Mouse (Mus musculus): ENCODE results near the gene Fto. TPM values are rescaled to one million over a fixed set of nuclear protein-coding genes. Genes with fewer than 3 reads are reported as not detected.

Fto gene
- polyA plus RNA-seq, 1 experiment from 2014 or later: 89.0 TPM

DNA sequence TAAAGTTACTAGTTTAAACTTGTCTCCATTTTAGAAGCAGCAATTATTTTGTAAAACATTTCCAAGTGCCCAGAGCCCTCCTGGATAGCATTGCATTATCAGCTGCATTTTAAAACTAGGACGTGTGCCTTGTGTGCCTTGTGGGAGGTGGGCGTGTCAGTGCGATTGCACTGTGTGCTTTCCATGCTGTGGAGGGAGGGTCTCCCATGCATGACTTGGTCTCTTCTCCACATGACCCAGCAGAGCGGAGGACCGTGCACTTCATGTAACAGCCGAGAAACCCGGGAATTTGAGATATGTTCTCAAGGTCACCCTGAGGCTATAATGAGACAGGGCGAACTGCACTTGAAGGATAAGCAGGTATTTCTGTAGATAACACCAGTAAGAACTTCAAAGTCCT lies 347.6 kb downstream of the Fto start:
- H3K36me3 ChIP-seq (ENCODE audit: insufficient read depth, low read length): no peaks in the 10 kb centered on the region
- ATAC-seq (ENCODE audit: low FRiP score, low TSS enrichment): peak; percentile 91
- 34% methylated on average over 8 of the region's 8 CpGs for WGBS

DNA sequence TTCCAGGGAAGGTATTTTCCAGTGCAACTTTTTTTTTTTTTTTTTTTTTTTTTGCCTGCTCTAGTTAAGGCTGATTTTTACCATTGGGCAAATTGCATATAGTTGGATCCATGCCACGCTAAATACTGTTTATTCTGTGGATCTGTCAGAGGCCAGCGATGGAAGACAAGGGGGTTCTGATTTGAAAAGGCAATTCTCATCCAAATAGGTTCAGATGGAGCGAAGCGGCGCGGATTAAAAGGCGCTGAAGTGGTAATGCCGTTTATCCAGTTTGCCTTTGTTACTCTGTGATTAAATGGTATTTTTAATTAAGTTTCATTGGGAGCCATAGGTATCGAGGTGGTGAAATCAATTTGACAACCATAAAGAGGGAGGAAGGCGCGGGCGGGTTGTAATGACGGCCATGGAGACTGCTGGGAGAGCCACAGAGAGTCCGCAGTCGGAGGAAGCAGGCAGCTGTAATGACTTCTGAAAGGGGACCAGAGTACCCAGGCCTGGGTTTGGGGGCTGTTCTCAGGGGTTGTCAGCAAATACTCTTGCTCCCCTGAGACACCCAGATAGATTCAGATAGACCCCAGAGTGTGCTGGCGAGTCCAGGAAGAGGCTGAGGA lies 356.2 kb downstream of the Fto start:
- H3K27me3 ChIP-seq (ENCODE audit: insufficient read depth, low read length): no peaks in the 10 kb centered on the region
- no peak overlapping the region for H3K27ac ChIP-seq (ENCODE audit: low read length)
- no peaks in the 10 kb centered on the region for H3K4me1 ChIP-seq (ENCODE audit: insufficient read depth, low read length)
- H3K9ac ChIP-seq (replicated peaks; ENCODE audit: low read length): no peak overlapping the region
- H3K4me2 ChIP-seq (replicated peaks; ENCODE audit: low read depth, low read length): no peak overlapping the region
- no peaks in the 10 kb centered on the region for H3K9me3 ChIP-seq (ENCODE audit: low read length)
- H3K36me3 ChIP-seq (ENCODE audit: insufficient read depth, low read length): peaks cover 3% of the 10 kb centered on the region; the same call in 1 of the 2 replicates
- H3K4me3 ChIP-seq (ENCODE audit: low read length): no peak overlapping the region
- 88% methylated on average over 16 of the region's 16 CpGs for WGBS
- ATAC-seq (ENCODE audit: low FRiP score, low TSS enrichment): no peak

More for the DNA sequence above, 347.6 kb downstream of the Fto start:
- Histone ChIP-seq H3K9ac (replicated peaks; ENCODE audit: low read length) (no peak overlapping the region), H3K27ac (ENCODE audit: low read length) (no peak overlapping the region), H3K4me1 (ENCODE audit: insufficient read depth, low read length) (peaks cover 19% of the 10 kb centered on the region), H3K9me3 (ENCODE audit: low read length) (no peaks in the 10 kb centered on the region), H3K4me2 (replicated peaks; ENCODE audit: low read depth, low read length) (no peak overlapping the region), H3K4me3 (ENCODE audit: low read length) (no peak overlapping the region), H3K27me3 (ENCODE audit: insufficient read depth, low read length) (no peaks in the 10 kb centered on the region)

GRCm38 (mm10) chr8:91676928-91677327 lies 363.6 kb downstream of the Fto start:
- 97% methylated on average over 3 of the region's 3 CpGs for WGBS
- Histone ChIP-seq H3K27me3 (ENCODE audit: insufficient read depth, low read length) (peaks cover 12% of the 10 kb centered on the region; the same call in 1 of the 2 replicates), H3K4me3 (ENCODE audit: low read length) (no peak overlapping the region), H3K36me3 (ENCODE audit: insufficient read depth, low read length) (no peaks in the 10 kb centered on the region), H3K4me1 (ENCODE audit: insufficient read depth, low read length) (peaks cover 11% of the 10 kb centered on the region; the same call in 1 of the 2 replicates), H3K9ac (replicated peaks; ENCODE audit: low read length) (no peak overlapping the region), H3K27ac (ENCODE audit: low read length) (no peak overlapping the region), H3K4me2 (replicated peaks; ENCODE audit: low read depth, low read length) (no peak overlapping the region), H3K9me3 (ENCODE audit: low read length) (no peaks in the 10 kb centered on the region)
- no peak for ATAC-seq (ENCODE audit: low FRiP score, low TSS enrichment)

DNA sequence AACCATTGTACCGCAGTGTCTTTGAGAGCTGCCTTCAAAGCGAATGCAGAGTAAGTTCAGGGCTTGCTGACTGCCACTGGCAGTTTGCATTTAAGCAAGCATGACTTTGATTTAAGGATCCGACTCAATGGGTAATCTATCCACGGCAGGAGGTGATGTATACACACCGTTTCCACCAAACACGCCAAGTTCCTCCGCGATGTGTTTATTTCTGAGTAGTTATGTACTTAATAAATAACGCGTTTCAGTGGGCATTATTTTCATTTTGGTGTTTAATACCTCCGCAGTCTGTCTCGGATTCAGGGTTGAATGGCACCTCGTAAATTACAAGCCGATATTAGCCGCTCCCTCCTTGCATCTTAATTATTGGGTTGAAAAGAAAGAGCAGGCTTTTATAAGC lies 366.1 kb downstream of the Fto start:
- Histone ChIP-seq H3K4me2 (replicated peaks; ENCODE audit: low read depth, low read length) (no peak overlapping the region), H3K9ac (replicated peaks; ENCODE audit: low read length) (no peak overlapping the region), H3K4me1 (ENCODE audit: insufficient read depth, low read length) (peaks cover 11% of the 10 kb centered on the region; the same call in 1 of the 2 replicates), H3K36me3 (ENCODE audit: insufficient read depth, low read length) (no peaks in the 10 kb centered on the region), H3K4me3 (ENCODE audit: low read length) (no peak overlapping the region), H3K9me3 (ENCODE audit: low read length) (no peaks in the 10 kb centered on the region), H3K27me3 (ENCODE audit: insufficient read depth, low read length) (peaks cover 13% of the 10 kb centered on the region; the same call in 1 of the 2 replicates), H3K27ac (ENCODE audit: low read length) (no peak overlapping the region)
- no peak for ATAC-seq (ENCODE audit: low FRiP score, low TSS enrichment)
- 21% methylated on average over 15 of the region's 15 CpGs for WGBS

DNA sequence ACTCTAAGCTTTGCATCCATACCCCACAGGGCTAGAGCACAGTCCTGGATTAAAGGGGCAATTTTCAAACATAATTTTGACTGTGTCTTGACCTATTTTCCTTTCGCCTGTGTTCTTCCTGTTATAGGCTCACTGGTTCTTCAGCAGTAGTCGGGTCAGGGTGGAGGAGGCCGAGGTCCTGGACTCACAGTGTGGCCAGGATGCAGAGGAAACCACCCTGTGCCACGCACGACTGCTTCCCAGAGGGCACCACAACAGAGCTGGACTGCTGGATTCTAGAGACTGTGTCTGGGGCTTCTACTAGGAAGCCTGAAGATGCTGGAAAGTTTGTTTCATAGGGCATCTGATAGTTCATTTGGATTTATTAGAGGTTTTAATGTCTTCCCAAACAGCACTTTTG lies 366.8 kb downstream of the Fto start:
- no peak overlapping the region for H3K9ac ChIP-seq (replicated peaks; ENCODE audit: low read length)
- H3K27ac ChIP-seq (ENCODE audit: low read length): no peak overlapping the region
- H3K4me3 ChIP-seq (ENCODE audit: low read length): no peak overlapping the region
- peaks cover 14% of the 10 kb centered on the region; the same call in 1 of the 2 replicates for H3K27me3 ChIP-seq (ENCODE audit: insufficient read depth, low read length)
- H3K36me3 ChIP-seq (ENCODE audit: insufficient read depth, low read length): no peaks in the 10 kb centered on the region
- ATAC-seq (ENCODE audit: low FRiP score, low TSS enrichment): peak; percentile 75
- no peak overlapping the region for H3K4me2 ChIP-seq (replicated peaks; ENCODE audit: low read depth, low read length)
- 18% methylated on average over 5 of the region's 5 CpGs for WGBS
- H3K4me1 ChIP-seq (ENCODE audit: insufficient read depth, low read length): peaks cover 11% of the 10 kb centered on the region; the same call in 1 of the 2 replicates
- H3K9me3 ChIP-seq (ENCODE audit: low read length): no peaks in the 10 kb centered on the region

DNA sequence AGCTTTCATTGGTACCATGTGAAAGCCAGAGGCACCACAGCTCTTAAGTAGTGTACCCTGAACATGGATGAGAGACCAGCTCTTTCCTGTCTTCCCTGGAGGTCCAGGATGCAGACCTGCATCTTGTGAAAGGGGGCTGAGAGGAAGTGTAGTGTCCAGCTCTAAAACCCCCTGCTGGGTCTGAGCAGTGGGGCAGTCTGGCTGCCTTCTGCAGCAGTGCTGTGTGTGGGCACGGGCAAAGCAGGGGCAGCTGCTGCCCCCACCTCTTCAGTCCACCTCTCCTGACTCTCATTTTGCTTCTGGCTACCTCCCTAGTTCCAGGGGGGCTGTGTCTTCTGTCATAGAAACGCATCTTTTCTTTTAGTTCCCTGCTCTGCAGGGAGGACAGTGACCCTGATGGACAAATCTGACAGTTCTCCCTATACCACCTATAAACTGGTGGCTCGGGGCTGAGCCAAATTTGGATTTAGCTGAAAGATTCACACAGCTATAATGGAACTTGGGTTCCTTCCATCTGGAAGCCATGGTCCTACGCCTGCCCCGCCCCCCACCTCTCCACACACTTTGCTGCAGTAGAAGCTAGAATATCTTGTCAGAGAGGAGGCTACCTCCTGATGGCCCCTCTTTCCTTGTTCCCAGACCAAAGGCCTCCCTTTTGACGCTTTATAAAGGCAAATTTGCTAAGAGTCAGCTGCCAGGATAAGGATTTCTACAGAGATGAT lies 371.4 kb downstream of the Fto start:
- Histone ChIP-seq H3K27me3 (ENCODE audit: insufficient read depth, low read length) (peaks cover 17% of the 10 kb centered on the region; the same call in 1 of the 2 replicates), H3K4me3 (ENCODE audit: low read length) (no peak overlapping the region), H3K9me3 (ENCODE audit: low read length) (no peaks in the 10 kb centered on the region), H3K9ac (replicated peaks; ENCODE audit: low read length) (no peak overlapping the region), H3K4me2 (replicated peaks; ENCODE audit: low read depth, low read length) (no peak overlapping the region), H3K27ac (ENCODE audit: low read length) (no peak overlapping the region), H3K4me1 (ENCODE audit: insufficient read depth, low read length) (peaks cover 5% of the 10 kb centered on the region; the same call in 1 of the 2 replicates), H3K36me3 (ENCODE audit: insufficient read depth, low read length) (no peaks in the 10 kb centered on the region)
- ATAC-seq (ENCODE audit: low FRiP score, low TSS enrichment): no peak
- WGBS: 79% methylated on average over 6 of the region's 6 CpGs

DNA sequence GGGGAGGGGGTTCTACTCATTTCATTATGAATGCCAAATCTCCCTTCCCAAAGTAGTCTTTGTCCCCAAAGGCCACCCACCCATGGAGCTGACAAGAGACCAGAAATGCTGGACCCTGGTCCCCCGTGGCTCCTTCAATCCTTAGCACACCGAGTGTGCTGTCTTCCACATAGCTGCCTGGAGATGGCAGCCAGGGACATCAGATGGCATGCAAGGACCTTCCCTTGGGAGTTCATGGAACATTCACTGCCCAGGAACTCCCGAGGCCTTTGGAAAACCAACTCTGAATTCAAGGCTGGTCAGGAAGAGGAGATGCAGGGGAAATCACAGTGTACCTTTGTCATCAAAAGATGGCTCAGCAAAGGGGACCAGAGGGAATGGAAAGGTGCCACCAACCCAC lies 372.1 kb downstream of the Fto start:
- no peak overlapping the region for H3K4me2 ChIP-seq (replicated peaks; ENCODE audit: low read depth, low read length)
- H3K4me1 ChIP-seq (ENCODE audit: insufficient read depth, low read length): no peaks in the 10 kb centered on the region
- no peak for ATAC-seq (ENCODE audit: low FRiP score, low TSS enrichment)
- peaks cover 17% of the 10 kb centered on the region; the same call in 1 of the 2 replicates for H3K27me3 ChIP-seq (ENCODE audit: insufficient read depth, low read length)
- no peaks in the 10 kb centered on the region for H3K9me3 ChIP-seq (ENCODE audit: low read length)
- no peaks in the 10 kb centered on the region for H3K36me3 ChIP-seq (ENCODE audit: insufficient read depth, low read length)
- H3K27ac ChIP-seq (ENCODE audit: low read length): no peak overlapping the region
- WGBS: 52% methylated on average over 3 of the region's 3 CpGs
- no peak overlapping the region for H3K4me3 ChIP-seq (ENCODE audit: low read length)
- H3K9ac ChIP-seq (replicated peaks; ENCODE audit: low read length): no peak overlapping the region

- peaks cover 3% of the 10 kb centered on the region; the same call in 1 of the 2 replicates for H3K27me3 ChIP-seq (ENCODE audit: insufficient read depth, low read length)
- no peak overlapping the region for H3K9ac ChIP-seq (replicated peaks; ENCODE audit: low read length)
- peak overlapping the region; percentile 23 for H3K4me2 ChIP-seq (replicated peaks; ENCODE audit: low read depth, low read length)
- H3K4me1 ChIP-seq (ENCODE audit: insufficient read depth, low read length): peaks cover 10% of the 10 kb centered on the region; the same call in 1 of the 2 replicates
- WGBS: 13% methylated on average over 15 of the region's 15 CpGs
- no peaks in the 10 kb centered on the region for H3K9me3 ChIP-seq (ENCODE audit: low read length)
- H3K36me3 ChIP-seq (ENCODE audit: insufficient read depth, low read length): no peaks in the 10 kb centered on the region
- H3K4me3 ChIP-seq (ENCODE audit: low read length): no peak overlapping the region
- ATAC-seq (ENCODE audit: low FRiP score, low TSS enrichment): peak; percentile 65; the same call in 1 of the 2 replicates
- no peak overlapping the region for H3K27ac ChIP-seq (ENCODE audit: low read length)
Measured at GRCm38 (mm10) chr8:91692056-91692721, 378.9 kb downstream of the Fto start.

DNA sequence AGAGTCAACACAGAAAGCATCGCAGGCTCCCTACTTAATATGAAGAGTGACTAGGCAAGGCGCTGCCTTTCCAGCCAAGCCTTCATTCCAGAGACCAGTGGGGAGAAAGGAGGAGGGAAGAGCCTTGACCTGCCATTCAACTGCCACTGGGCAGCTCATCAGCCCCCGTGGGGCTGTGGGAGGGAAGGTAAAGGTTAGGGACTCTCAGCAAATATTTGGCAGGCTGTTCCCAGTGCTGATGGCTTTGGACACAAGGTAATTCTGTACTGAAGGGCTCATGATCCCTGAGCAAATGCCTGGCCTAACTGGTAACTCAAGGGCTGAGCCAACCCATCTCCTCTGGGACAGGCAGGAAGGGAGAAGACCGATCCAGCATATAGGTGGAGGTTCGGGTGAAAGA lies 393.2 kb downstream of the Fto start:
- Histone ChIP-seq H3K4me2 (replicated peaks; ENCODE audit: low read depth, low read length) (no peak overlapping the region), H3K9me3 (ENCODE audit: low read length) (0 out of 2 replicates have a peak, but pooled peaks cover 4% of the 10 kb centered on the region), H3K4me1 (ENCODE audit: insufficient read depth, low read length) (no peaks in the 10 kb centered on the region), H3K9ac (replicated peaks; ENCODE audit: low read length) (no peak overlapping the region), H3K4me3 (ENCODE audit: low read length) (no peak overlapping the region), H3K27me3 (ENCODE audit: insufficient read depth, low read length) (peaks cover 16% of the 10 kb centered on the region), H3K27ac (ENCODE audit: low read length) (no peak overlapping the region), H3K36me3 (ENCODE audit: insufficient read depth, low read length) (no peaks in the 10 kb centered on the region)
- WGBS: 60% methylated on average over 5 of the region's 5 CpGs
- no peak for ATAC-seq (ENCODE audit: low FRiP score, low TSS enrichment)

Measured in kidney, embryonic 16.5 days (tissue).